Mouse (Mus musculus): ENCODE data around the gene Ddx25. TPM values are rescaled to one million over a fixed set of nuclear protein-coding genes. Genes with fewer than 3 reads are reported as not detected.
A peak's percentile ranks its signal among the peaks of the same experiment; 100 is the strongest.

Ddx25 gene
- polyA plus RNA-seq, 1 experiment = 0.26 TPM

GRCm38 (mm10) chr9:35564536-35565240 lies 6.4 kb upstream of the Ddx25 start:
- TF ChIP-seq CTCF (IDR thresholded peaks at IDR 0.05; ENCODE audit: borderline replicate concordance, insufficient read depth, low read length) (no peak), POLR2A (IDR thresholded peaks at IDR 0.05; ENCODE audit: low read depth, low read length) (no peak)
- Histone ChIP-seq H3K4me3 (ENCODE audit: insufficient read depth, low read length) (no peak overlapping the region), H3K27ac (ENCODE audit: insufficient read depth, low read length) (no peak overlapping the region), H3K4me1 (ENCODE audit: control insufficient read depth, insufficient read depth, low read length) (no peaks in the 10 kb centered on the region; the same call in 1 of the 2 replicates)

DNA sequence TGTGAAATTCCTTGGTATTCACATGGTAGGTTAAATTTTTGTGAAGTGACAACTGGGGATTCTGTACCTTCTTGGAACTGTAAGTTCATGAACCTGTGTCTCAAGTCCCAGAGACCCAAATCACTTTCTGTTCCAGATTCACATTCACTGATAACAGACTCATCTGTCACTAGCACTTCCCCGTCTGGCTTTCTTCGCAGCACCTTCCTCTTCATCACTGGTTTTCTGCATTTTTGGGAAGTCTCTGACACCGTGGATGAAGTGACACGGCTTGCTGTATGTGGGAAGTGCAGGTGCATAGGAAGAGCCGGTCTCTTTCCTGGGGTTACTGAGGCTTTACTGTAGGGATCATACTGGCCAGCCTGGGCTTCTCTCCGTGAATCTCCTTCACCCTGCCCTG lies 3.3 kb upstream of the Ddx25 start:
- Histone ChIP-seq H3K4me3 (ENCODE audit: insufficient read depth, low read length) (no peak overlapping the region), H3K27ac (ENCODE audit: insufficient read depth, low read length) (no peak overlapping the region), H3K4me1 (ENCODE audit: control insufficient read depth, insufficient read depth, low read length) (no peaks in the 10 kb centered on the region)
- TF ChIP-seq POLR2A (IDR thresholded peaks at IDR 0.05; ENCODE audit: low read depth, low read length) (no peak), CTCF (IDR thresholded peaks at IDR 0.05; ENCODE audit: borderline replicate concordance, insufficient read depth, low read length) (no peak)

DNA sequence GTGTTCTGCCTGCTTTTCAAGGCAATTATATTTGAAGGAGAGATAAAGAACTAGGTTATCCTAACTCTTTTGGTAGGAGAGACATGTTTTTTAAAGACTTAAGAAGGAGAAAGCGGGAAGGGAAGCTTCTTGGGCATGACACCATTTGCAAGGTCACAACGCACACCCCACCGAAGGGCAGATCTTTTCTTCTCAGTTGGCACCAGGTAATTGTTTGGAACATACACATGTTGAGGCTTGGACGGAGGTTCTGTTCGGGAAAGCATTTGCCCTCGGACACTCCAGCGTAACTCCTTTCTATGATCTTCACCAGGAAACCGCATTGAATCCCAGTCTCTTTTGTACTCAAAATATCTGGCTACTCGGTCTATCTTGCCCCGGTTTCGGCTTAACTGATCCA lies 2.7 kb upstream of the Ddx25 start:
- Histone ChIP-seq H3K4me1 (ENCODE audit: control insufficient read depth, insufficient read depth, low read length) (no peaks in the 10 kb centered on the region), H3K27ac (ENCODE audit: insufficient read depth, low read length) (no peak overlapping the region), H3K4me3 (ENCODE audit: insufficient read depth, low read length) (no peak overlapping the region)
- TF ChIP-seq CTCF (IDR thresholded peaks at IDR 0.05; ENCODE audit: borderline replicate concordance, insufficient read depth, low read length) (no peak), POLR2A (IDR thresholded peaks at IDR 0.05; ENCODE audit: low read depth, low read length) (no peak)

- no peak for TF ChIP-seq CTCF (IDR thresholded peaks at IDR 0.05; ENCODE audit: borderline replicate concordance, insufficient read depth, low read length)
- peak; percentile 84 for TF ChIP-seq POLR2A (IDR thresholded peaks at IDR 0.05; ENCODE audit: low read depth, low read length)
- no peaks in the 10 kb centered on the region for H3K4me1 ChIP-seq (ENCODE audit: control insufficient read depth, insufficient read depth, low read length)
- H3K4me3 ChIP-seq (ENCODE audit: insufficient read depth, low read length) = peak overlapping the region; percentile 92
- peak overlapping the region; percentile 39; the same call in 1 of the 2 replicates for H3K27ac ChIP-seq (ENCODE audit: insufficient read depth, low read length)
Observed at GRCm38 (mm10) chr9:35559009-35559890, 922 bp upstream of the Ddx25 start.

DNA sequence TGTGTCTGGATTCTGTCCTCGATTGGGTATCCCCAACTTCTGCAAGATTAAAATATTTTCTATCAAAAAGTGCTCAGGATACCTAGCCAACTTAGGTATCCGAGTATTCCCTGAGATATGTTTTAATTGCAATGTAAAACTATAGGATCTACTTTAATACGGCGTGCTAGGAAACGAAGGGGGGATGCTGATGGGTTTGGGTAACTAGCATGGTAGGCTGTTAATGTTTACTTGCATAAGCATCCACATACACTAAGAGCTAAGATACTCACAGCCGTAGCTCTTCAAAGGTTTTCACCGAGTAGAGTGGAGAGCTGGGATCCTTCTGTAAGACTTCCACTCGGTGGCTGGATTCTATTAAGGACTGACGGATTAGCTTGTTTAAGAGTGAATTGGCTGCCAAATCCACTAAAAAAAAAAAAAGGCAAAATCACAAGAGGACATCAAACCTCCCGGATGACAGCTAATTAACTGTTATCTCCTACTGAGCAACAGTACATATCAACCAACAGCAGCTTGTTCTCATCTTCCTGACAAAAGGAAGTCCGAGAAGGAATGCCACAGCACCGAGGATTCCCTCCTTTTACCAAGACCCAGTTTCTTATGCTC lies 1.7 kb downstream of the Ddx25 start:
- TF ChIP-seq CTCF (IDR thresholded peaks at IDR 0.05; ENCODE audit: borderline replicate concordance, insufficient read depth, low read length) (no peak), POLR2A (IDR thresholded peaks at IDR 0.05; ENCODE audit: low read depth, low read length) (no peak)
- no peak overlapping the region for H3K27ac ChIP-seq (ENCODE audit: insufficient read depth, low read length)
- no peak overlapping the region for H3K4me3 ChIP-seq (ENCODE audit: insufficient read depth, low read length)
- no peaks in the 10 kb centered on the region for H3K4me1 ChIP-seq (ENCODE audit: control insufficient read depth, insufficient read depth, low read length)

- Histone ChIP-seq H3K27ac (ENCODE audit: insufficient read depth, low read length) (no peak overlapping the region), H3K4me3 (ENCODE audit: insufficient read depth, low read length) (no peak overlapping the region), H3K4me1 (ENCODE audit: control insufficient read depth, insufficient read depth, low read length) (no peaks in the 10 kb centered on the region)
- no peak for TF ChIP-seq POLR2A (IDR thresholded peaks at IDR 0.05; ENCODE audit: low read depth, low read length)
- TF ChIP-seq CTCF (IDR thresholded peaks at IDR 0.05; ENCODE audit: borderline replicate concordance, insufficient read depth, low read length) = no peak
Observed at GRCm38 (mm10) chr9:35548455-35548854, 9.9 kb downstream of the Ddx25 start.

DNA sequence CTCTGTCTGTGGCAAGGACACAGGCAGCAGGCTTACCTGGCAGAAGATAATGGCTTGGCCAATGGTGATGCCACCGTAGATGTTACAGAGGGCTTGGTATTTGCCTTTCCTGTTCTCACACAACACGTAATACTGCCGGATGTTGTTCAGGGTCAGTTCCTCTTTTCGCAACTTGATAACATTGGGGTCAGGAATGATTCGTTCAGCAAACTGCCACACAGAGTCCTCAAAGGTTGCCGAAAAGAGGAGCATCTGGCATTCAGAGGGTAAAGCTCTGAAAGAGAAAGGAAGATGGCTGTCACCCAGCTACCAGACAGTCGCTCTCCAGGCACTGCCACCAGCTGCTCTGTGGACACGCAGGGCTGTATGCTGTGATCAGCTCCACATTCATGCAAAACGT lies 11.6 kb downstream of the Ddx25 start:
- no peak overlapping the region for H3K27ac ChIP-seq (ENCODE audit: insufficient read depth, low read length)
- no peak for TF ChIP-seq CTCF (IDR thresholded peaks at IDR 0.05; ENCODE audit: borderline replicate concordance, insufficient read depth, low read length)
- TF ChIP-seq POLR2A (IDR thresholded peaks at IDR 0.05; ENCODE audit: low read depth, low read length) = no peak
- H3K4me3 ChIP-seq (ENCODE audit: insufficient read depth, low read length) = no peak overlapping the region
- no peaks in the 10 kb centered on the region for H3K4me1 ChIP-seq (ENCODE audit: control insufficient read depth, insufficient read depth, low read length)

GRCm38 (mm10) chr9:35545704-35546103 lies 12.6 kb downstream of the Ddx25 start:
- TF ChIP-seq POLR2A (IDR thresholded peaks at IDR 0.05; ENCODE audit: low read depth, low read length) (no peak), CTCF (IDR thresholded peaks at IDR 0.05; ENCODE audit: borderline replicate concordance, insufficient read depth, low read length) (peak; percentile 26; the same call in 1 of the 2 replicates)
- no peaks in the 10 kb centered on the region for H3K4me1 ChIP-seq (ENCODE audit: control insufficient read depth, insufficient read depth, low read length)
- H3K27ac ChIP-seq (ENCODE audit: insufficient read depth, low read length) = no peak overlapping the region
- no peak overlapping the region for H3K4me3 ChIP-seq (ENCODE audit: insufficient read depth, low read length)

- Histone ChIP-seq H3K4me1 (ENCODE audit: control insufficient read depth, insufficient read depth, low read length) (no peaks in the 10 kb centered on the region), H3K4me3 (ENCODE audit: insufficient read depth, low read length) (no peak overlapping the region), H3K27ac (ENCODE audit: insufficient read depth, low read length) (no peak overlapping the region)
- TF ChIP-seq CTCF (IDR thresholded peaks at IDR 0.05; ENCODE audit: borderline replicate concordance, insufficient read depth, low read length) (no peak), POLR2A (IDR thresholded peaks at IDR 0.05; ENCODE audit: low read depth, low read length) (no peak)
Observed at GRCm38 (mm10) chr9:35544666-35545065, 13.7 kb downstream of the Ddx25 start.
